Mouse (Mus musculus): ENCODE results near the gene Myof.

GRCm38 (mm10) chr19:37886355-37887120 is 156.8 kb downstream of the Myof start:
- peak; percentile 58 to 76; a peak in 3 of 4 replicates for TF ChIP-seq CTCF (conservative IDR thresholded peaks at IDR 0.05 in 1 of 2, IDR thresholded peaks at IDR 0.05 in 1 of 2; ENCODE audit: low read depth in 2 of 2, low read length in 2 of 2)
- TF ChIP-seq POLR2A (IDR thresholded peaks at IDR 0.05; ENCODE audit: low read depth, low read length), result no peak
- TF ChIP-seq MXI1 (IDR thresholded peaks at IDR 0.05; ENCODE audit: low read depth, low read length), result no peak
- no peak for TF ChIP-seq TBP (conservative IDR thresholded peaks at IDR 0.05; ENCODE audit: low read depth, low read length)
- no peak for TF ChIP-seq USF2 (conservative IDR thresholded peaks at IDR 0.05; ENCODE audit: low read depth, low read length)
- TF ChIP-seq MAZ (IDR thresholded peaks at IDR 0.05; ENCODE audit: low read depth, low read length), result no peak
- peak; percentile 53 for TF ChIP-seq ZC3H11A (IDR thresholded peaks at IDR 0.05; ENCODE audit: low read depth, low read length)
- no peak for TF ChIP-seq ZMIZ1 (IDR thresholded peaks at IDR 0.05; ENCODE audit: low read depth, low read length)

Measured in CH12.LX (cell line).